ENCODE assay signal across 8 mouse cellular contexts in genomic region chr8:73353794-73354179, GRCm38 (mm10). TPM values are rescaled to one million over a fixed set of nuclear protein-coding genes. Genes with fewer than 3 reads are reported as not detected.
DNase-seq lines count a peak whose midpoint lies in the region; ATAC-seq and TF ChIP-seq lines count a peak whose summit lies in the region.

No protein-coding gene starts in this region.

- no peak for TF ChIP-seq CTCF in left cerebral cortex, adult 2 months (IDR thresholded peaks at IDR 0.05)

- under 1% methylated on average over 16 of the region's 16 CpGs for WGBS in embryonic facial prominence, embryonic 15.5 days
- WGBS in intestine, embryonic 14.5 days = 1% methylated on average over 16 of the region's 16 CpGs
- WGBS in neural tube, embryonic 12.5 days = under 1% methylated on average over 16 of the region's 16 CpGs

- peak overlapping the region; percentile 85 for H3K4me2 ChIP-seq in embryonic facial prominence, embryonic 15.5 days (replicated peaks)
- peak overlapping the region; percentile 81 for H3K4me2 ChIP-seq in intestine, embryonic 14.5 days (ENCODE audit: low read length)
- H3K4me2 ChIP-seq in neural tube, embryonic 12.5 days (replicated peaks) = peak overlapping the region; percentile 82

- H3K4me1 ChIP-seq in embryonic facial prominence, embryonic 15.5 days = peaks cover 18% of the 10 kb centered on the region
- peaks cover 15% of the 10 kb centered on the region for H3K4me1 ChIP-seq in intestine, embryonic 14.5 days (replicated peaks; ENCODE audit: control insufficient read depth, insufficient read depth, low read length)
- peaks cover 16% of the 10 kb centered on the region for H3K4me1 ChIP-seq in neural tube, embryonic 12.5 days

- no peaks in the 10 kb centered on the region for H3K36me3 ChIP-seq in embryonic facial prominence, embryonic 15.5 days
- no peaks in the 10 kb centered on the region for H3K36me3 ChIP-seq in intestine, embryonic 14.5 days (ENCODE audit: control insufficient read depth, insufficient read depth, low read length)
- H3K36me3 ChIP-seq in neural tube, embryonic 12.5 days = no peaks in the 10 kb centered on the region

- no peaks in the 10 kb centered on the region for H3K27me3 ChIP-seq in embryonic facial prominence, embryonic 15.5 days
- no peaks in the 10 kb centered on the region for H3K27me3 ChIP-seq in intestine, embryonic 14.5 days (replicated peaks; ENCODE audit: control insufficient read depth, insufficient read depth, low read length)
- no peaks in the 10 kb centered on the region for H3K27me3 ChIP-seq in neural tube, embryonic 12.5 days (replicated peaks)

- intact Hi-C loops in left cerebral cortex, adult 2 months (cut with DNase I) = loop anchor here (1.0 to 5.0 kb wide), 4 partner anchors 120 to 1567 kb away; no protein-coding TSS in a partner anchor

- DNase-seq in left cerebral cortex, adult 2 months (ENCODE audit: extremely low spot score in 1 of 2, low spot score in 2 of 2) = no peak
- no peak for DNase-seq in left cerebral cortex, adult 9 months (ENCODE audit: low spot score in 2 of 2)
- DNase-seq in intestine, embryonic 14.5 days (ENCODE audit: low spot score) = no peak
- DNase-seq in ovary, postnatal 10 days (ENCODE audit: low spot score) = no peak
- DNase-seq in adrenal gland, postnatal 25 days = no peak
- no peak for DNase-seq in kidney, postnatal 10 days

- peak overlapping the region; percentile 95 for H3K27ac ChIP-seq in left cerebral cortex, adult 2 months
- peak overlapping the region; percentile 79 for H3K27ac ChIP-seq in embryonic facial prominence, embryonic 15.5 days (replicated peaks)
- peak overlapping the region; percentile 74 for H3K27ac ChIP-seq in intestine, embryonic 14.5 days (ENCODE audit: low read depth)
- peak overlapping the region; percentile 50; the same call in 1 of the 2 replicates for H3K27ac ChIP-seq in neural tube, embryonic 12.5 days

- ATAC-seq in embryonic facial prominence, embryonic 15.5 days (ENCODE audit: insufficient number of reproducible peaks, low FRiP score, low TSS enrichment, low read depth) = peak; percentile 17
- ATAC-seq in intestine, embryonic 14.5 days (replicated peaks; ENCODE audit: low FRiP score, low TSS enrichment, low read depth) = peak; percentile 48
- ATAC-seq in neural tube, embryonic 12.5 days (ENCODE audit: low FRiP score, low read depth) = peak; percentile 55

- H3K9me3 ChIP-seq in embryonic facial prominence, embryonic 15.5 days (replicated peaks) = no peaks in the 10 kb centered on the region
- H3K9me3 ChIP-seq in intestine, embryonic 14.5 days (ENCODE audit: control insufficient read depth, low read length) = no peaks in the 10 kb centered on the region
- H3K9me3 ChIP-seq in neural tube, embryonic 12.5 days = no peaks in the 10 kb centered on the region

- H3K9ac ChIP-seq in embryonic facial prominence, embryonic 15.5 days = peak overlapping the region; percentile 35
- H3K9ac ChIP-seq in intestine, embryonic 14.5 days (ENCODE audit: low read length) = peak overlapping the region; percentile 42
- H3K9ac ChIP-seq in neural tube, embryonic 12.5 days = peak overlapping the region; percentile 61

- H3K4me3 ChIP-seq in left cerebral cortex, adult 2 months = peak overlapping the region; percentile 97
- peak overlapping the region; percentile 89 for H3K4me3 ChIP-seq in embryonic facial prominence, embryonic 15.5 days (replicated peaks)
- peak overlapping the region; percentile 81 for H3K4me3 ChIP-seq in intestine, embryonic 14.5 days (ENCODE audit: low read depth, low read length)
- H3K4me3 ChIP-seq in neural tube, embryonic 12.5 days = peak overlapping the region; percentile 93

RNA-seq across cellular contexts. Expression of gene Large1, which starts 0.4 kb away (rescaled TPM):
- total RNA-seq in left cerebral cortex, adult 2 months (2021) = 100 to 1,000 TPM; 144 to 159 TPM
- polyA plus RNA-seq in embryonic facial prominence, embryonic 15.5 days (2015; fragmentation: Nextera tagmentation; extraction: Ambion mirVana) = 7.1 and 8.4 TPM in 2 replicates
- 14.6 and 15.3 TPM in 2 replicates for polyA plus RNA-seq in intestine, embryonic 14.5 days (2014; fragmentation: Nextera tagmentation; extraction: Ambion mirVana)
- 12.3 and 13.5 TPM in 2 replicates for polyA plus RNA-seq in neural tube, embryonic 12.5 days (2016; fragmentation: Nextera tagmentation; extraction: Ambion mirVana)
- 25.3 and 30.3 TPM in 2 replicates for total RNA-seq in adrenal gland, postnatal 25 days (2021)
